Mouse (Mus musculus): Measurements from ENCODE around the gene Vegfa. TPM values are rescaled to one million over a fixed set of nuclear protein-coding genes. Genes with fewer than 3 reads are reported as not detected.
A peak's percentile ranks its signal among the peaks of the same experiment; 100 is the strongest.

Vegfa gene
- polyA plus RNA-seq, 1 experiment from 2014 or later: 5.2 TPM

DNA sequence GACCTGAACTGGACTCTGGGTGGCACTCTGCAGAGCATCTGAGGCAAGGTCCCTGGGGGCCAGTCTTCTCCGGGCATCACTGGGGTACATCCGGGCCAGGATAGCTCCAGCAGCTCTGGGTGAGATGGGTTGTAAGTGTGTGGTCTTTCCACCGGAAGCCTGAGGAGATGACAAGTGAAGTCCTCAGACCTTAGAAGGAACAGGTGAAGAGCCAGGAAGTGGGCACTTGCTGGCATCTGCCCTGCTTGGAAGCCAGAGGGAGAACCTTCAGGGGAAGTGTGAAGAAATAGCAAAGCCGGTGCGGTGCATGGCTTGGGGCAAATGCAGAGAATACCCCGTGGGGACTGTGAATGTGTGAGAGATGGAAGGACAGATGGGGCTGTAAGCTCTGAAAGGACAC lies 21.7 kb downstream of the Vegfa start:
- ATAC-seq (replicated peaks; ENCODE audit: low FRiP score, low TSS enrichment, low read depth): no peak
- H3K4me1 ChIP-seq (replicated peaks; ENCODE audit: control insufficient read depth, insufficient read depth, low read length): 0 out of 2 replicates have a peak, but pooled peaks cover 4% of the 10 kb centered on the region
- no peak overlapping the region for H3K4me3 ChIP-seq (ENCODE audit: low read depth, low read length)
- peaks cover 3% of the 10 kb centered on the region for H3K36me3 ChIP-seq (ENCODE audit: control insufficient read depth, insufficient read depth, low read length)
- DNase-seq (ENCODE audit: low spot score): no peak
- no peaks in the 10 kb centered on the region for H3K27me3 ChIP-seq (replicated peaks; ENCODE audit: control insufficient read depth, insufficient read depth, low read length)
- H3K27ac ChIP-seq (ENCODE audit: low read depth): no peak overlapping the region
- H3K9ac ChIP-seq (ENCODE audit: low read length): no peak overlapping the region
- H3K4me2 ChIP-seq (ENCODE audit: low read length): no peak overlapping the region
- no peaks in the 10 kb centered on the region for H3K9me3 ChIP-seq (ENCODE audit: control insufficient read depth, low read length)
- 90% methylated on average over 6 of the region's 6 CpGs for WGBS

DNA sequence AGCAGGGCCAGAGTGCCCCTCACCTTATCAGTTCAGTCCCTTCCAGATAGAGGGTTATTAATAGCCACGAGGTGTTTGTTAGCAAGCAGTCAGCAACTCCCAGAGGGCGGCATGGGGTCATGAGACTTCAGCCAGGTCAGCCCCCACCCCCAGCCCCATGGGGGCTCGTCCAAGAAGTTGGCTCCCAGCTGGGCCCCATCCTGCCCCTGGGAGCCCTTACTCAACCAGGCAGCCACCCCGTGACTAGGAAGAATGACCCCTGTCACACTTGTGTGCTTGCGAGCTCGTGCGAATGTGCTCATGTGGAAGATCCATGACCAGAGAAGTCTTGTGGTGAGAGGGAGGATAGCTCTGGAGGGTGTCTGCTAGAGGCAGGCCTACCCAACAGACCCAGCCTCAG lies 23.0 kb downstream of the Vegfa start:
- Histone ChIP-seq H3K9ac (ENCODE audit: low read length) (no peak overlapping the region), H3K9me3 (ENCODE audit: control insufficient read depth, low read length) (no peaks in the 10 kb centered on the region), H3K4me3 (ENCODE audit: low read depth, low read length) (no peak overlapping the region), H3K4me1 (replicated peaks; ENCODE audit: control insufficient read depth, insufficient read depth, low read length) (0 out of 2 replicates have a peak, but pooled peaks cover 4% of the 10 kb centered on the region), H3K36me3 (ENCODE audit: control insufficient read depth, insufficient read depth, low read length) (no peaks in the 10 kb centered on the region), H3K4me2 (ENCODE audit: low read length) (no peak overlapping the region), H3K27ac (ENCODE audit: low read depth) (no peak overlapping the region), H3K27me3 (replicated peaks; ENCODE audit: control insufficient read depth, insufficient read depth, low read length) (no peaks in the 10 kb centered on the region)
- 58% methylated on average over 7 of the region's 7 CpGs for WGBS
- ATAC-seq (replicated peaks; ENCODE audit: low FRiP score, low TSS enrichment, low read depth) (no peak), DNase-seq (ENCODE audit: low spot score) (no peak)

DNA sequence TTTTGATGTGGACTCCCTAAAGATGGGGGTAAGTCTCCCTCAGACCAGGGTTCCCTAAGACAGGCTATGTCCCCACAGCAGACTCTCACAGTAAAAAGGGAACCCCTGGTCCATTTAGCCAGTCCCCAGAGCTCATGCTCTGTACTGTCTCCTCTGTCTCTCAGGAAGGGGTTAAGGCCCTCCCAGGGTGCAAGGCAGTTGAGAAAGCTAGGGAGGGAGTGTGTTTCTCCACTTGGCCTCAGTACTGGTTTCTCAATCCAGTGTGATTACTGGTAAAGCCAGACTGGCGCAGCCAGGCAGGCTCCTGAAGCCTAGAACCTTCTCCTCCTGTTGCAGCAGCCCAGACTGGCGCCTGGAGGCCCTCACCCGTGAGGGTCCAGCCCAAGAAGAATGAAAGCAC lies 26.7 kb downstream of the Vegfa start:
- Histone ChIP-seq H3K9ac (ENCODE audit: low read length) (no peak overlapping the region), H3K9me3 (ENCODE audit: control insufficient read depth, low read length) (no peaks in the 10 kb centered on the region), H3K4me2 (ENCODE audit: low read length) (no peak overlapping the region), H3K4me1 (replicated peaks; ENCODE audit: control insufficient read depth, insufficient read depth, low read length) (no peaks in the 10 kb centered on the region), H3K4me3 (ENCODE audit: low read depth, low read length) (no peak overlapping the region), H3K36me3 (ENCODE audit: control insufficient read depth, insufficient read depth, low read length) (no peaks in the 10 kb centered on the region), H3K27ac (ENCODE audit: low read depth) (no peak overlapping the region), H3K27me3 (replicated peaks; ENCODE audit: control insufficient read depth, insufficient read depth, low read length) (no peaks in the 10 kb centered on the region)
- no peak for ATAC-seq (replicated peaks; ENCODE audit: low FRiP score, low TSS enrichment, low read depth)
- WGBS: 72% methylated on average over 3 of the region's 3 CpGs
- no peak for DNase-seq (ENCODE audit: low spot score)

DNA sequence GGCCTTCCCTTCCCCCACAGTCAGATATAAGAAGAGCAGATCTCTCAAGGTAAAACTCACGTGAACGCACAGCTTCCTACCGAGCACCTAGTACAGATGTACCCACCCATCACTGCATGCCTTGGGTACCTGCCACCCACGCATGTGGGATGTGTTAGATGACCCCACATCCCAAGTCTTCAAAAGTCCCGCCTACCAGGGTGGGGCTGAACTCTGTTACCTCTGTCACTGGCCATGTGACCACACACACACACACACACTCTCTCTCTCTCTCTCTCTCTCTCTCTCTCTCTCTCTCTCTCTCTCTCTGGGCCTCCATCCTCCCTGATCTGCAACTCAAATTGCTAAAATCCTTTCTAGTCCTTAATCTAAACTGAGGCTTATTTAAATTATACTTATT lies 27.7 kb downstream of the Vegfa start:
- ATAC-seq (replicated peaks; ENCODE audit: low FRiP score, low TSS enrichment, low read depth) (no peak), DNase-seq (ENCODE audit: low spot score) (no peak)
- Histone ChIP-seq H3K27ac (ENCODE audit: low read depth) (no peak overlapping the region), H3K9me3 (ENCODE audit: control insufficient read depth, low read length) (no peaks in the 10 kb centered on the region), H3K4me3 (ENCODE audit: low read depth, low read length) (no peak overlapping the region), H3K9ac (ENCODE audit: low read length) (no peak overlapping the region), H3K4me2 (ENCODE audit: low read length) (no peak overlapping the region), H3K27me3 (replicated peaks; ENCODE audit: control insufficient read depth, insufficient read depth, low read length) (no peaks in the 10 kb centered on the region), H3K4me1 (replicated peaks; ENCODE audit: control insufficient read depth, insufficient read depth, low read length) (peaks cover 2% of the 10 kb centered on the region; the same call in 1 of the 2 replicates), H3K36me3 (ENCODE audit: control insufficient read depth, insufficient read depth, low read length) (no peaks in the 10 kb centered on the region)
- 71% methylated on average over 5 of the region's 5 CpGs for WGBS

DNA sequence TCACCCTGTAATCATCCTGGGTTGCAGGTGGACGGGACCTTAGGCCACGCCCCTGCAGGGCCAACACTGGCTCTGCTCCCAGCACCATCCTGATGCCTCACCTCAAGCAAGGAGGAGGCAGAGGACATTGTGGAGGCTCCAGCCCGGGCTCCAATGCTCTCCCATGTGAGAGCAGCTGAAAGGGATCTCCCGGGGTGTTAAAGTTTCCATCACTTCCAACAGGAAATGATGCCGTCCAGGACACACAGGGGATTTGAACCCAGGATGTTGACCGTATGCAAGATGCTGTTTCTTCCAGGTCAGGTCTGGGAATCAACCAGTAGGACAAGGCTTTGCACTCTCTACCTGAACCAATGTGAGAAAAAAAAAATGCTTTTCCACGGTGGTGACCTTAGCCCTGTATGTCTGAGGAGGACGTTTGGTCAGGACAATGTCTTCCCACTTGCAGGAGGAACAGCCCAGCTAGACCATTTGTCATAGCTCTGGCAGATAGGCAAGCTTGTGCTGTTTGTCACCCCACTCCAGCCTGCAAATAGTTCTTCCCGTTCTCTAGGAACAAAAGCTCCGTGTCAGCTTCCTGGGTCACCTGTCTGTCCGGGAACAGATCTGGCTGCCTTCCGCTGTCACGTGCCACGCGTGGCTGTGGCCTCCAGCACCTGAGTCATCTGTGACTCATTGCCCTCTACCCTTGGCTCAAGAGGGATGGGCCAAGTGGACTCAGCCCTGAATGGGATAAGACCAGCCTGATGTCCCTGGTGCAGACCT lies 28.3 kb downstream of the Vegfa start:
- no peak overlapping the region for H3K27ac ChIP-seq (ENCODE audit: low read depth)
- peaks cover 5% of the 10 kb centered on the region; the same call in 1 of the 2 replicates for H3K4me1 ChIP-seq (replicated peaks; ENCODE audit: control insufficient read depth, insufficient read depth, low read length)
- peak; percentile 47; the same call in 1 of the 2 replicates for ATAC-seq (replicated peaks; ENCODE audit: low FRiP score, low TSS enrichment, low read depth)
- H3K4me3 ChIP-seq (ENCODE audit: low read depth, low read length): no peak overlapping the region
- no peak for DNase-seq (ENCODE audit: low spot score)
- H3K4me2 ChIP-seq (ENCODE audit: low read length): no peak overlapping the region
- H3K9me3 ChIP-seq (ENCODE audit: control insufficient read depth, low read length): no peaks in the 10 kb centered on the region
- H3K27me3 ChIP-seq (replicated peaks; ENCODE audit: control insufficient read depth, insufficient read depth, low read length): no peaks in the 10 kb centered on the region
- H3K9ac ChIP-seq (ENCODE audit: low read length): no peak overlapping the region
- H3K36me3 ChIP-seq (ENCODE audit: control insufficient read depth, insufficient read depth, low read length): no peaks in the 10 kb centered on the region
- WGBS: 64% methylated on average over 15 of the region's 15 CpGs

DNA sequence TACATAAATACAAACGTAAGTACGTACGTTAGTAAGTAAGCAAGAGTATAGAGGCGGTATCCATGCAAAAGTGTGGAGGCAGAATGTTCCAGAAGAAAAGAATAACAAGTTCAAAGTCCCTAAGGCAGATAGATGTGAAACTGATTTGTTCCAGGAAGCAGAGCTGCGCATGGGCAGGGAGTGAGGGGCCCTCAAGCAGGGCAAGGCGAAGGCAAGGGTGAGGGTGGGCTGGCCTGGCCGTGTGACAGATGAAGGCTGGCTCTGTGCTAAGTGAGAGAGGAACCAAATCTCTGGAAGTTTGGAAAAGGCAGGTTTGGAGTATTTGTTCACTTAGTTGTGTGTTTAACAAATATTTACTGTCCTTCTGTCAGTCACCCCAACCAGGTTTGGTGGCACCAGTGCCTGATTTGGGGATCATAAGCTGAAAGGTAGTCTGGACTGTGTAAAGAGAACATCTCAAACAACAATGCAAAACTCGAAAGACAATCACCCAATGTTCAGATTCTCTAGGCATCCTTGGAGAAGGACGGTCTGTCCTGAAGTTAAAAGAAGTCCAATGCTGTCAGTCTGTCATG lies 32.7 kb downstream of the Vegfa start:
- no peak for DNase-seq (ENCODE audit: low spot score)
- Histone ChIP-seq H3K27me3 (replicated peaks; ENCODE audit: control insufficient read depth, insufficient read depth, low read length) (no peaks in the 10 kb centered on the region), H3K4me1 (replicated peaks; ENCODE audit: control insufficient read depth, insufficient read depth, low read length) (peaks cover 7% of the 10 kb centered on the region), H3K4me3 (ENCODE audit: low read depth, low read length) (no peak overlapping the region), H3K4me2 (ENCODE audit: low read length) (no peak overlapping the region), H3K9me3 (ENCODE audit: control insufficient read depth, low read length) (no peaks in the 10 kb centered on the region), H3K9ac (ENCODE audit: low read length) (no peak overlapping the region), H3K36me3 (ENCODE audit: control insufficient read depth, insufficient read depth, low read length) (no peaks in the 10 kb centered on the region), H3K27ac (ENCODE audit: low read depth) (no peak overlapping the region)
- no peak for ATAC-seq (replicated peaks; ENCODE audit: low FRiP score, low TSS enrichment, low read depth)
- 69% methylated on average over 9 of the region's 9 CpGs for WGBS

DNA sequence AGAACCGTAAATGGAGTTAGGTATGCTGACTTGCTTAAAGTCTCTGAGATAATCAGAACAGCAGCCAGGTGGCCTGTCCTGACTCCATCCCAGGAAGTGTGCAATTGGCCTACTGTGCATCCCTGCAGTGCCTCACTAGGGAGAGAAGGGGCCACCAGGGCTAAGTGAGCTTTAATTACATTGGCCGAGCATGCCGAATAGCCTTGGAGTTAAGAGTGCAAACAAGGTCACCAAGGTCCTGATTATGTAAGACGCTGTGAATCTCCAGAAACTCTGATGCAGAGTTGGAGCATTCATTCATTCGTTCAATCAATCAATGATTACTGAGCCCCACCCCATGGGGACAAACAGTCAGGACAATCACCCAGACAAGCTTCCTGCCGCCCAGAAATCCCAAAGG lies 33.8 kb downstream of the Vegfa start:
- DNase-seq (ENCODE audit: low spot score): no peak
- Histone ChIP-seq H3K4me1 (replicated peaks; ENCODE audit: control insufficient read depth, insufficient read depth, low read length) (peaks cover 9% of the 10 kb centered on the region), H3K9ac (ENCODE audit: low read length) (no peak overlapping the region), H3K4me3 (ENCODE audit: low read depth, low read length) (no peak overlapping the region), H3K27me3 (replicated peaks; ENCODE audit: control insufficient read depth, insufficient read depth, low read length) (no peaks in the 10 kb centered on the region), H3K27ac (ENCODE audit: low read depth) (no peak overlapping the region), H3K9me3 (ENCODE audit: control insufficient read depth, low read length) (no peaks in the 10 kb centered on the region), H3K4me2 (ENCODE audit: low read length) (no peak overlapping the region), H3K36me3 (ENCODE audit: control insufficient read depth, insufficient read depth, low read length) (no peaks in the 10 kb centered on the region)
- 14% methylated on average over 6 of the region's 6 CpGs for WGBS
- no peak for ATAC-seq (replicated peaks; ENCODE audit: low FRiP score, low TSS enrichment, low read depth)

DNA sequence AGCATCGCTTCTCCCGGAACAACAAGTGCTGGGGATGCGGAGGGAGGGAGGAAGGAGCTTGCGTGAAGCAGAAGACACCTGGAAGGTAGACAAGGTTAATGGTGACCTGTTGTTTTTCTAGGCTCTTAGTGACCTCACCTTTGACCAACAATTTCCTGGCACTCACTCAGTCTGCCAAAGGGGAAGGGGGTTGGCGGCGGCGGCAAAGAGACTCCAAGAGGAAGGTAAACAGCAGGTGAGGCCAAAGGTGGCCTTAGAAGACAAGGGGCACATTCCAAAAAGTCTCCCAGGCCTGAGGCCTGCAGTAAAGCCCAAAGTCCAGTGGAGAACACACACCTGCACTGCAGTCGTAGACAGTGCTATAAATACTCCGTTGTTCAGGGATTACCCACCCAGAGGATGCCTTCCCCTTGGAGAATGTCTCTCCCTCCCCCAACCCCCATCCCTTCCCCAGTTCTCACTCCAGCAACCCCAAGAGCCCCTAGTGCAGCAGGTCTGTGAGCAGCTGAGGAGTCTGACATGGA lies 35.2 kb downstream of the Vegfa start:
- ATAC-seq (replicated peaks; ENCODE audit: low FRiP score, low TSS enrichment, low read depth) (peak; percentile 70; the same call in 1 of the 2 replicates), DNase-seq (ENCODE audit: low spot score) (no peak)
- no peak overlapping the region for H3K27ac ChIP-seq (ENCODE audit: low read depth)
- no peaks in the 10 kb centered on the region for H3K27me3 ChIP-seq (replicated peaks; ENCODE audit: control insufficient read depth, insufficient read depth, low read length)
- H3K9me3 ChIP-seq (ENCODE audit: control insufficient read depth, low read length): no peaks in the 10 kb centered on the region
- H3K4me1 ChIP-seq (replicated peaks; ENCODE audit: control insufficient read depth, insufficient read depth, low read length): peaks cover 9% of the 10 kb centered on the region
- H3K4me3 ChIP-seq (ENCODE audit: low read depth, low read length): no peak overlapping the region
- no peaks in the 10 kb centered on the region for H3K36me3 ChIP-seq (ENCODE audit: control insufficient read depth, insufficient read depth, low read length)
- H3K9ac ChIP-seq (ENCODE audit: low read length): no peak overlapping the region
- no peak overlapping the region for H3K4me2 ChIP-seq (ENCODE audit: low read length)
- 64% methylated on average over 9 of the region's 9 CpGs for WGBS
